Mouse (Mus musculus): ENCODE data around the gene Epb41l4b. TPM values are rescaled to one million over a fixed set of nuclear protein-coding genes. Genes with fewer than 3 reads are reported as not detected.

The Epb41l4b gene
- 0.67 and 1.2 TPM in 2 replicates for polyA plus RNA-seq (2015; fragmentation: Nextera tagmentation; extraction: Ambion mirVana)

DNA sequence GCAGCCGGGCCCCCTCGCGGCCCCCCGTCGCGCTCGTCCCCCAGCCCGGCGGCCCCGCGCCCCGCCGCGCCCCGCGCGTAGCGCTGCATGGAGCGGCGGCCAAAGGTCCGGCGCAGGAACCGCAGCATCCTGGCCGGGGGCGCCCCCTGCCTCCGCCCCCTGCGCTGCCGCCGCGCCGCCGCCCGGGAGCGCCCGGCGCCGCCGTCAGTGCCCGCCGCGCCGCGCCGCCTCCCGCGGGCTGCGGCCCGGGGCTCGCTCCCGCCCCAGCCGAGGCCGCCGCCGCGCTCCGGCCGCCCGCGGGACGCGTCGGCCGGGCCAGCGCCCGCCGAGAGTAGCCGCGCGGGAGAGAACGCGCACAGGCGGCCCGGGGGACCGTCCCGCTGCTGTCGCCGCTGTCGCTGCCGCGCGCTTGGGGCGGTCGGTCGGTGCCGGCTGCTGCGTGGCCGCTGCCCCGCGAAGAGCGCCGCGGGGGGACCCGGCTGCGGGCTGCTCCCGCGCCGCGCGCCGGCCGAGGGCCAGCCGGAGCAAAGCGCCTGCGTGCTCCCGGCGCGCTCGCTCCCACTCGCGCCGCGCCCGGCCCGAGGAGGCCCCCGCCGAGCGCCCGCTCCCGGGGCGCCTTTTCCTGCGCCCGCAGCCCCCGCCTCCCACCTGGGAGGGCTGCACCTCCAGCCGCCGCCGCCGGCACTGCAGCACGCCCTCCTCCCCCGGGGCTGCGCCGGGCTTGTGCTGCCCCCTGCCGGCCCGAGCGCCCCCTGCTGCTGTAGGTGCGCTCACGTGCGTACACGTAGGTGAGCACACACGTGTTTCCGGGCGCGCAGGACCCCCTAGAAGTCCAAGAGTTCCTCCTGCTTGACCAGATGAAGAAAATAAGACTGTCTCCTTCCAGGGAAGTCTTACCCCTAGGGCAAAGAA, at the start of gene Epb41l4b:
Gene Epb41l4b (minus strand): TSS at position 412 of the 912 bp plus-strand sequence.
- Histone ChIP-seq H3K27ac (ENCODE audit: low read length) (no peak within 1 kb of the TSS), H3K4me2 (ENCODE audit: low read length) (peak within 1 kb of the TSS; percentile 63), H3K4me3 (replicated peaks; ENCODE audit: low read length) (peak within 1 kb of the TSS; percentile 51), H3K9ac (replicated peaks; ENCODE audit: low read depth, low read length) (peak within 1 kb of the TSS; percentile 59), H3K9me3 (ENCODE audit: control insufficient read depth, low read length) (no peaks in the 10 kb centered on the region), H3K36me3 (ENCODE audit: control insufficient read depth, insufficient read depth) (no peaks in the 10 kb centered on the region), H3K27me3 (replicated peaks; ENCODE audit: control insufficient read depth, insufficient read depth, low read length) (peaks cover 23% of the 10 kb centered on the region), H3K4me1 (replicated peaks; ENCODE audit: control insufficient read depth, insufficient read depth, low read length) (peaks cover 21% of the 10 kb centered on the region)
- ATAC-seq: peak; percentile 93
- under 1% methylated on average over 80 of the region's 142 CpGs for WGBS

DNA sequence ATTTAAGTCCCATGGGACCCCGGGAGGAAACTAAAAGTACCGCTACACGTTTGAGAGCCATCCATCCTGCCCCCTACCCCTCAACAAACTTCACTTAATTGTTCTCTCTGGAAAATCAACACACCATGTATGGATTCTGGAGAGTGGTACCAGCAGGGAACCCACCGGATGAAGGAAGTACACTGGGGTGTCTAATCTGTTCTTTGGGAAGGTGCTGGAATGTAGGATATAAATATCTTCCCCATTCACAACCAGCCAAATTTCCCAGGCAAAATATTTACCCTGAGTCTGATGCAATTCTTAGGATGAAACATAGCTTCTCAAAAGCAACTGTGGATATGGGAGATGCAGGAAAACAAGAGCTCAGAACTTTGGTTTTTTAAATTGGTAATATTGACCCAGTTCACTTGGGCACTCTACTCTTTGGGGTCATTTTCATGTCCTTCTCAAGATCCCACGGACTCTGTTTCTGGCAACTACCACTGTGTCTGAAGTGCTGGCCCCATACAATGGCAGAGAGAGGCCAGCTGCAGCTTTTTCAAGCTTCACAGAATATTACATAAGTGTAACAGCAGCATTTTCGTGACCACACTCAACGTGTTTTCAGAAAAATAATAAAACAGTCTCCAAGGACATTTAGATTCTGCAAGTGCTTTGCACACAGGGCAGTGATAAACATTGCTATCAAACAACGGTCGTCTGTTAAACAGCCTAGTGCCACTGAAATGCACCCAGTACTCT, 48.5 kb upstream of the Epb41l4b start:
- Histone ChIP-seq H3K4me2 (ENCODE audit: low read length) (no peak overlapping the region), H3K27me3 (replicated peaks; ENCODE audit: control insufficient read depth, insufficient read depth, low read length) (no peaks in the 10 kb centered on the region), H3K27ac (ENCODE audit: low read length) (no peak overlapping the region), H3K4me3 (replicated peaks; ENCODE audit: low read length) (no peak overlapping the region), H3K4me1 (replicated peaks; ENCODE audit: control insufficient read depth, insufficient read depth, low read length) (no peaks in the 10 kb centered on the region), H3K9me3 (ENCODE audit: control insufficient read depth, low read length) (no peaks in the 10 kb centered on the region), H3K9ac (replicated peaks; ENCODE audit: low read depth, low read length) (no peak overlapping the region), H3K36me3 (ENCODE audit: control insufficient read depth, insufficient read depth) (no peaks in the 10 kb centered on the region)
- WGBS: 74% methylated on average over 9 of the region's 9 CpGs
- ATAC-seq: no peak

DNA sequence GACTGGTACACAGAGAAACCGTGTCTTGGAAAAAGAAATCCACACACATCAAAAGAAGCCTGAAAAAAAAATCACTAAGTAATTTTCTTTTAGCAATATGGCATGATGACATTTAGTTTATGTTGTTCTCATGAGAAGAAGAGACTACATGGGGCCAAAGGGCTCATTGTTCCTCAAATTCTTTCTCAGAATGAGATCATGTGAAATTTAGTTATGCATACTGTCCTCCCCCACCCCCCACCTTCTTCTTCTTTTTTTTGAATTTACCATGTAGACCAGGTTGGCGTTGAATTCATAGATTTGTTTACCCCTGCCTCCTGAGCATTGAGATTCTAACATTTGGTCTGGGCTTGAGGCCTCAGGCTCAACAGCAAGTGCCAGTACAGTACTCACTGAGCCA, 46.6 kb upstream of the Epb41l4b start:
- Histone ChIP-seq H3K27ac (ENCODE audit: low read length) (no peak overlapping the region), H3K4me2 (ENCODE audit: low read length) (no peak overlapping the region), H3K4me3 (replicated peaks; ENCODE audit: low read length) (no peak overlapping the region), H3K4me1 (replicated peaks; ENCODE audit: control insufficient read depth, insufficient read depth, low read length) (no peaks in the 10 kb centered on the region), H3K9me3 (ENCODE audit: control insufficient read depth, low read length) (no peaks in the 10 kb centered on the region), H3K36me3 (ENCODE audit: control insufficient read depth, insufficient read depth) (no peaks in the 10 kb centered on the region), H3K27me3 (replicated peaks; ENCODE audit: control insufficient read depth, insufficient read depth, low read length) (no peaks in the 10 kb centered on the region), H3K9ac (replicated peaks; ENCODE audit: low read depth, low read length) (no peak overlapping the region)
- WGBS: 90% methylated on average over 2 of the region's 2 CpGs
- no peak for ATAC-seq

DNA sequence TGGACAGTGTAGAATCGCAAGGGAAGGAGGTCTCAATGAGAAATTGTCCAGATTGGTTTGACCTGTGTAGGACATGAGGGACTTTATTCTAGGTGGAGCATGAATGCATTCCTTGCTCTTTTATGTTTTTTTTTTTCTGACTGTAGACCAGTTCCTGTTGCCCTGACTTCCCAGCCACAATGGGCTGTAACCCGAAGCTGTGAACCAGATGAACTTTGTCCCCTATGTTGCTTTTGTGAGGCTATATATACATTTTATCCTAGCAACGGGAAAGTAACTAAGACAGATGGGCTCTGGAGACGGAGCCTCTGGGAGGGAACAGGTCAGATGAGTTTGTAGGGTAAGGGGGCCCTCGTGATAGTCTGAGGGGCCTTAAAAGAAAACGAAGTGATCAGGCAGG, 42.8 kb upstream of the Epb41l4b start:
- H3K9ac ChIP-seq (replicated peaks; ENCODE audit: low read depth, low read length): no peak overlapping the region
- 49% methylated on average over 6 of the region's 6 CpGs for WGBS
- no peaks in the 10 kb centered on the region for H3K36me3 ChIP-seq (ENCODE audit: control insufficient read depth, insufficient read depth)
- ATAC-seq: no peak
- no peak overlapping the region for H3K4me2 ChIP-seq (ENCODE audit: low read length)
- no peak overlapping the region for H3K4me3 ChIP-seq (replicated peaks; ENCODE audit: low read length)
- no peaks in the 10 kb centered on the region for H3K4me1 ChIP-seq (replicated peaks; ENCODE audit: control insufficient read depth, insufficient read depth, low read length)
- H3K27ac ChIP-seq (ENCODE audit: low read length): no peak overlapping the region
- H3K27me3 ChIP-seq (replicated peaks; ENCODE audit: control insufficient read depth, insufficient read depth, low read length): no peaks in the 10 kb centered on the region
- no peaks in the 10 kb centered on the region for H3K9me3 ChIP-seq (ENCODE audit: control insufficient read depth, low read length)

DNA sequence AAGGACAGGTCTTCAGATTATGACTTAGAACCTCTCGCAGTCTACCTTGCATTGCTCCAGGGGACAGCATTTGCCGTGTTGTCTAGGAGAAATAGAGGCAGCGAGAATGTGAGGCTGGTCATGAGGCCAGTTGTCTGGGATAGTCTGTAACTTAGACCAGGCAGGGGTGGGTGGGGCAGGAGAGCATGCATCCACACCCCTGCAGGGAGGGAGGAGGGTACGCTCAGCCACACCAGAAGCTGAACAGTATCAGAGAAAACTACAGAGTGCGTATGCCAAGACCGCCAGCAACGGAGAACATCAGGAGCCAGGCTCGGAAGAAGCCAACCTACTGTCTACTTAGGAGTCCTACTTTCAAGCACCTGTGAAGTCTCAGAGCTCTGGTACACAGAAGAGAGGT, 42.2 kb upstream of the Epb41l4b start:
- H3K27ac ChIP-seq (ENCODE audit: low read length): no peak overlapping the region
- H3K27me3 ChIP-seq (replicated peaks; ENCODE audit: control insufficient read depth, insufficient read depth, low read length): no peaks in the 10 kb centered on the region
- H3K36me3 ChIP-seq (ENCODE audit: control insufficient read depth, insufficient read depth): no peaks in the 10 kb centered on the region
- no peak overlapping the region for H3K4me2 ChIP-seq (ENCODE audit: low read length)
- H3K4me1 ChIP-seq (replicated peaks; ENCODE audit: control insufficient read depth, insufficient read depth, low read length): no peaks in the 10 kb centered on the region
- WGBS: 81% methylated on average over 8 of the region's 8 CpGs
- ATAC-seq: no peak
- no peak overlapping the region for H3K9ac ChIP-seq (replicated peaks; ENCODE audit: low read depth, low read length)
- no peaks in the 10 kb centered on the region for H3K9me3 ChIP-seq (ENCODE audit: control insufficient read depth, low read length)
- no peak overlapping the region for H3K4me3 ChIP-seq (replicated peaks; ENCODE audit: low read length)

DNA sequence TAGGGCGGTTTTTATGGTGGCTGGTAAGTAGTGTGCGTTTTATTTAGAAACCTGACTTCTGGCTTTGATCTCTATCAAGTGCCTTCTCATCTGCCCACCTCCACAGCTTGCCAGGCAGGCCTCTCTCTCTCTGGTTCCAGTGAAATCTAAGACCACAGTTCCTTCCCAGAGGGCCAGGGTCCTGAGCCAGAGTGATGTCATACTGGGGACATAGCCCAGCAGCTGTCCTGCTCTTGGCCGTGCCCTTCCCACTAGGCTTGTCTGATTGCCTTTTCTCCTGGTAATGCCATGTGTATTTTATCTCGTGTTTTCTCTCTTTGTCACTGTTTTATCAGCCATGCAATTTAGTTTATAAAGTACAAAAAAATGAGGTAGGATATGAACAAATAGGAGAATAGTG, 40.3 kb upstream of the Epb41l4b start:
- Histone ChIP-seq H3K4me3 (replicated peaks; ENCODE audit: low read length) (no peak overlapping the region), H3K9ac (replicated peaks; ENCODE audit: low read depth, low read length) (no peak overlapping the region), H3K36me3 (ENCODE audit: control insufficient read depth, insufficient read depth) (no peaks in the 10 kb centered on the region), H3K4me2 (ENCODE audit: low read length) (no peak overlapping the region), H3K4me1 (replicated peaks; ENCODE audit: control insufficient read depth, insufficient read depth, low read length) (no peaks in the 10 kb centered on the region), H3K27ac (ENCODE audit: low read length) (no peak overlapping the region), H3K27me3 (replicated peaks; ENCODE audit: control insufficient read depth, insufficient read depth, low read length) (no peaks in the 10 kb centered on the region), H3K9me3 (ENCODE audit: control insufficient read depth, low read length) (no peaks in the 10 kb centered on the region)
- no peak for ATAC-seq
- 74% methylated on average over 4 of the region's 4 CpGs for WGBS

DNA sequence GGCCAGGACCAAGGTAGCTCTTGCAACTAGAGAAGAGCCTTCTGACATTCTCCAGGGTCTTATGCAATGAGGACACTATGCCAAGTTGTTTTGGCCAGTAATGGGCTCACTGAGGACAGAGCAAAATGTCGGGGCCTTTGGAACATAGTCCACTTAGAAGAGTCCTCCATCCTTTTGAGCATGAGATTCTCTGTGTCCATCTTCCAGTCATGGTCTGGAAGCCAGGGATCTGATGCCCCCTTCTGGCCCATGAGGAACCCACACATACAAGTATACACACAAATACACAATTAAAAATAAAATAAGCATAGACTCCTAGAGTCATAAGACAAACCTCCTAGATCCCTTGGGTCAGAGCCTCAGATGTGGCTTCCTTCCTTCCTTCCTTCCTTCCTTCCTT, 38.3 kb upstream of the Epb41l4b start:
- Histone ChIP-seq H3K9me3 (ENCODE audit: control insufficient read depth, low read length) (no peaks in the 10 kb centered on the region), H3K27ac (ENCODE audit: low read length) (no peak overlapping the region), H3K27me3 (replicated peaks; ENCODE audit: control insufficient read depth, insufficient read depth, low read length) (no peaks in the 10 kb centered on the region), H3K4me1 (replicated peaks; ENCODE audit: control insufficient read depth, insufficient read depth, low read length) (no peaks in the 10 kb centered on the region), H3K4me2 (ENCODE audit: low read length) (no peak overlapping the region), H3K36me3 (ENCODE audit: control insufficient read depth, insufficient read depth) (no peaks in the 10 kb centered on the region), H3K4me3 (replicated peaks; ENCODE audit: low read length) (no peak overlapping the region), H3K9ac (replicated peaks; ENCODE audit: low read depth, low read length) (no peak overlapping the region)
- WGBS: 70% methylated on average over 1 of the region's 1 CpGs
- no peak for ATAC-seq

DNA sequence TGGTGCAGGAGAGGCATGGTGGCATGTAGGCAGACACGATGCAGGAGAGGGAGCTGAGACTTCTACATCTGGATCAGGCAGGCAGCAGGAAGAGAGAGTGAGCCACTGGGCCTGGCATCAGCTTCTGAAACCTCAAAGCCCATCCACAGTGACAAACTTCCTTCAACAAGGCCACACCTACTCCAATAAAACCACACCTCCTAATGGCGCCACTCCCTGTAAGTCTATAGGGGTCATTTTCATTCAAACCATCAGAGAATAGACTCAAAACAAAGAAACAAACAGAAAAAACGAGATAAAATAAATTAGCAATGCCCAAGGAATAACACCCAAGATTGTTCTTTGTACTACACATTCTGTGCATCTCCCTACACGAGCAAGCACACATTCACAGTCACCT, 35.6 kb upstream of the Epb41l4b start:
- H3K27ac ChIP-seq (ENCODE audit: low read length): no peak overlapping the region
- no peaks in the 10 kb centered on the region for H3K36me3 ChIP-seq (ENCODE audit: control insufficient read depth, insufficient read depth)
- H3K4me1 ChIP-seq (replicated peaks; ENCODE audit: control insufficient read depth, insufficient read depth, low read length): no peaks in the 10 kb centered on the region
- H3K27me3 ChIP-seq (replicated peaks; ENCODE audit: control insufficient read depth, insufficient read depth, low read length): no peaks in the 10 kb centered on the region
- H3K9ac ChIP-seq (replicated peaks; ENCODE audit: low read depth, low read length): no peak overlapping the region
- no peak overlapping the region for H3K4me3 ChIP-seq (replicated peaks; ENCODE audit: low read length)
- ATAC-seq: no peak
- WGBS: 69% methylated on average over 4 of the region's 4 CpGs
- H3K9me3 ChIP-seq (ENCODE audit: control insufficient read depth, low read length): no peaks in the 10 kb centered on the region
- no peak overlapping the region for H3K4me2 ChIP-seq (ENCODE audit: low read length)

DNA sequence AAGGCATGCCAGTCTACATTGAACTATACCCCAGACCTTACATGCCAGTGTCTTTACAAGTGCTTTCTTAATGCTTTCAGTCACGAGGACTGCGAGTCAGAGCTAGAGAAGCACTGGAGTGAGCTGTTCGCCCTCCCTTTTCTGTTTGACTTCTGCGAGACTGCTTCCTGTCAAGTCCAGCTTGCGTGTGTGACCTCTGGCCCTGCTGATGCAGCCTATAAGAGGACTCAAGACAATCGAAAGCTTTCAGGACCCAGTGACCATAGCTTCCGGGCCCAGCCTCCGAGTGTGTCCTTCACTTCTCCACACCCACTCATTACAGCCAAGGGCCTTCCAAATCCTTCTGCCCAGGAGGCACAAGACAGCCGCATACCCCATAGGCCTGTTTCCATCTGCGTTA, 32.1 kb upstream of the Epb41l4b start:
- Histone ChIP-seq H3K9ac (replicated peaks; ENCODE audit: low read depth, low read length) (no peak overlapping the region), H3K27ac (ENCODE audit: low read length) (no peak overlapping the region), H3K4me2 (ENCODE audit: low read length) (no peak overlapping the region), H3K27me3 (replicated peaks; ENCODE audit: control insufficient read depth, insufficient read depth, low read length) (no peaks in the 10 kb centered on the region), H3K4me1 (replicated peaks; ENCODE audit: control insufficient read depth, insufficient read depth, low read length) (no peaks in the 10 kb centered on the region), H3K9me3 (ENCODE audit: control insufficient read depth, low read length) (no peaks in the 10 kb centered on the region), H3K36me3 (ENCODE audit: control insufficient read depth, insufficient read depth) (no peaks in the 10 kb centered on the region), H3K4me3 (replicated peaks; ENCODE audit: low read length) (no peak overlapping the region)
- no peak for ATAC-seq
- 74% methylated on average over 10 of the region's 10 CpGs for WGBS
